Mouse (Mus musculus): ENCODE measurements around the gene Tex30. TPM values are rescaled to one million over a fixed set of nuclear protein-coding genes. Genes with fewer than 3 reads are reported as not detected.
"Not testable (repeated sequence)": the region's sequence is repeated elsewhere in the genome, so short reads cannot be mapped to it uniquely, and the experiment has no call there.

The Tex30 gene
- polyA plus RNA-seq, 1 experiment from 2014 or later, result 79.9 TPM

DNA sequence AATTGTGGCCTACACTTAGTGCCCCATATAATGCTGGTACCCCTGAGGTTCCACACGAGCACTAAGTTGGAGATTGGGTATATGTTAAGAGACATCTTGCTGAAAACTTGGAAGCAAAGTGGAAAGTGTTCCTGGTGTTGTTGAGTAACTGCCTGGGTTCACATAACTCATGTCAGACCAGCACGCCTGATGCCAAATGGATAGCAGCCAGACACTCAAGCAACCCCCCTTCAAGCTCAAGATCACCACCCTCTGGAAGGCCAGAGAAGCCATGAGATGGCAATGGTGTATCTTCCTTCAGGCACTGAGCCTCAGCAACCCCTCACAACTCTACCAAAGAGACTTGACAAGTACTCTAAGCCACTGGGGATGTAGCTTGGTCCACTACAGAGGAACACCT, 55.7 kb downstream of the Tex30 start:
- no peak for ATAC-seq (ENCODE audit: low FRiP score, low TSS enrichment)
- WGBS, result 66% methylated on average over 2 of the region's 2 CpGs
- Histone ChIP-seq H3K9me3 (ENCODE audit: low read length) (no peaks in the 10 kb centered on the region), H3K4me1 (ENCODE audit: insufficient read depth, low read length) (no peaks in the 10 kb centered on the region), H3K4me3 (ENCODE audit: low read length) (no peak overlapping the region), H3K27ac (ENCODE audit: low read length) (no peak overlapping the region), H3K9ac (replicated peaks; ENCODE audit: low read length) (no peak overlapping the region), H3K27me3 (ENCODE audit: insufficient read depth, low read length) (no peaks in the 10 kb centered on the region), H3K4me2 (replicated peaks; ENCODE audit: low read depth, low read length) (no peak overlapping the region), H3K36me3 (ENCODE audit: insufficient read depth, low read length) (no peaks in the 10 kb centered on the region)

- not testable (repeated sequence) for H3K4me2 ChIP-seq (replicated peaks; ENCODE audit: low read depth, low read length)
Measured at GRCm38 (mm10) chr1:44045689-44046088, 56.6 kb downstream of the Tex30 start.

GRCm38 (mm10) chr1:44042555-44042915, 59.7 kb downstream of the Tex30 start:
- peak overlapping the region; percentile 54 for H3K4me3 ChIP-seq (ENCODE audit: low read length)
- ATAC-seq (ENCODE audit: low FRiP score, low TSS enrichment), result peak; percentile 67; the same call in 1 of the 2 replicates
- no peaks in the 10 kb centered on the region for H3K4me1 ChIP-seq (ENCODE audit: insufficient read depth, low read length)
- H3K9me3 ChIP-seq (ENCODE audit: low read length), result no peaks in the 10 kb centered on the region
- H3K36me3 ChIP-seq (ENCODE audit: insufficient read depth, low read length), result no peaks in the 10 kb centered on the region
- peak overlapping the region; percentile 75 for H3K4me2 ChIP-seq (replicated peaks; ENCODE audit: low read depth, low read length)
- H3K9ac ChIP-seq (replicated peaks; ENCODE audit: low read length), result peak overlapping the region; percentile 73
- no peak overlapping the region for H3K27ac ChIP-seq (ENCODE audit: low read length)
- WGBS, result 2% methylated on average over 6 of the region's 6 CpGs
- H3K27me3 ChIP-seq (ENCODE audit: insufficient read depth, low read length), result no peaks in the 10 kb centered on the region

More at GRCm38 (mm10) chr1:44045689-44046088, 56.6 kb downstream of the Tex30 start:
- H3K4me1 ChIP-seq (ENCODE audit: insufficient read depth, low read length); H3K4me3 ChIP-seq (ENCODE audit: low read length); H3K9ac ChIP-seq (replicated peaks; ENCODE audit: low read length); ATAC-seq (ENCODE audit: low FRiP score, low TSS enrichment); H3K27me3 ChIP-seq (ENCODE audit: insufficient read depth, low read length); H3K9me3 ChIP-seq (ENCODE audit: low read length); H3K36me3 ChIP-seq (ENCODE audit: insufficient read depth, low read length); H3K27ac ChIP-seq (ENCODE audit: low read length): not testable (repeated sequence)
- WGBS, result 82% methylated on average over 5 of the region's 5 CpGs

DNA sequence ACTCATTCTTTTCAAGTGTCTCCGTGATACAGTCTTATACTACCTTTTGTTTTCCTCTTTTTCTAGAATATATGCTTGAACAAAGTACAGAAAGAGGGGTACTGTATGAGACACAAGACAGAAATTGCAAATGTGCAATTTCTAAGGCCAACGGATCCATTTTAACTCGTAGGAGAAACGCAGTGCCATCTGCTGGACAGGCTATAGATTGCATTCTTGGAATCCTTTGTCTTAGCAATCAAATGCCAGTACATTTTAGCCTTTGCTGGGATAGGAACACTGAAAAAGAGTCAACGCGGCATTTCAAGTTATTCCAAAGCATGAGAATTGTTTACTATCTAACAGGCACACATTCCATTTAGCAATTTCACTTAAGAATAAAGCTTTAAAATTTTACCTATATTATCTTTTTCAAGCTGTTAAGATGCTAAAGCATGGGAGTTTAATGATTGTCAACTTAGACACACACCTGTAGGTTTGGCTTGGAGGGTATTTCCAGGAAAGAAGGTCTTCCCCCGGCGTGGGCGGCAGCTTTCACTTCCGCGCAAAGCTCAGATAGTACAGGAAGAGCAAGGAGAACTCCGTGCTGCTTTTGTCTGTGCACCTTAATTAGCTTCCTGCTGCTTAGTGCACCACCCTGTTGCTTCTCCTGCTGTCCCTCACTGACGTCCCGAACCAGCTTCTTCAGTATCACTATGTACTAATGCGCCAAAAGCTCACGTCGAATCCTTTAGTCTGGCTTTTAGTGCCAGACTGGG, 60.3 kb downstream of the Tex30 start:
- peak; percentile 77; the same call in 1 of the 2 replicates for ATAC-seq (ENCODE audit: low FRiP score, low TSS enrichment)

More for the DNA sequence above, 60.3 kb downstream of the Tex30 start:
- no peaks in the 10 kb centered on the region for H3K4me1 ChIP-seq (ENCODE audit: insufficient read depth, low read length)
- WGBS, result 1% methylated on average over 17 of the region's 17 CpGs
- H3K9ac ChIP-seq (replicated peaks; ENCODE audit: low read length), result peak overlapping the region; percentile 73
- peak overlapping the region; percentile 54 for H3K4me3 ChIP-seq (ENCODE audit: low read length)
- no peaks in the 10 kb centered on the region for H3K36me3 ChIP-seq (ENCODE audit: insufficient read depth, low read length)
- peak overlapping the region; percentile 75 for H3K4me2 ChIP-seq (replicated peaks; ENCODE audit: low read depth, low read length)
- no peaks in the 10 kb centered on the region for H3K27me3 ChIP-seq (ENCODE audit: insufficient read depth, low read length)
- no peak overlapping the region for H3K27ac ChIP-seq (ENCODE audit: low read length)
- no peaks in the 10 kb centered on the region for H3K9me3 ChIP-seq (ENCODE audit: low read length)

Other genes with a start within 250 kb of the Tex30 start
- 63.7 and 71.3 TPM in 2 replicates for gene Tpp2, start 168.8 kb downstream of the Tex30 start, polyA plus RNA-seq (2015; fragmentation: Nextera tagmentation; extraction: Ambion mirVana)
- 0.24 and 0.36 TPM in 2 replicates for gene Mettl21c, start 82.4 kb downstream of the Tex30 start, polyA plus RNA-seq (2015; fragmentation: Nextera tagmentation; extraction: Ambion mirVana)
- gene Gm8251, start 40.5 kb downstream of the Tex30 start, polyA plus RNA-seq (2015; fragmentation: Nextera tagmentation; extraction: Ambion mirVana), result 0.05 and 0.06 TPM in 2 replicates
- 70.6 and 71.7 TPM in 2 replicates for gene Kdelc1, start 16.4 kb upstream of the Tex30 start, polyA plus RNA-seq (2015; fragmentation: Nextera tagmentation; extraction: Ambion mirVana)
- gene Bivm, start 16.5 kb upstream of the Tex30 start, polyA plus RNA-seq (2015; fragmentation: Nextera tagmentation; extraction: Ambion mirVana), result 19.9 and 22.8 TPM in 2 replicates
- gene Ercc5, start 45.3 kb upstream of the Tex30 start, polyA plus RNA-seq (2015; fragmentation: Nextera tagmentation; extraction: Ambion mirVana), result 16.2 and 17.1 TPM in 2 replicates
- 0.05 and 0.07 TPM in 2 replicates for gene Mettl21e, start 116.5 kb upstream of the Tex30 start, polyA plus RNA-seq (2015; fragmentation: Nextera tagmentation; extraction: Ambion mirVana)

Measured in kidney, embryonic 16.5 days (tissue).